8 mouse cellular contexts compared by ENCODE assay signal in the genomic region with DNA sequence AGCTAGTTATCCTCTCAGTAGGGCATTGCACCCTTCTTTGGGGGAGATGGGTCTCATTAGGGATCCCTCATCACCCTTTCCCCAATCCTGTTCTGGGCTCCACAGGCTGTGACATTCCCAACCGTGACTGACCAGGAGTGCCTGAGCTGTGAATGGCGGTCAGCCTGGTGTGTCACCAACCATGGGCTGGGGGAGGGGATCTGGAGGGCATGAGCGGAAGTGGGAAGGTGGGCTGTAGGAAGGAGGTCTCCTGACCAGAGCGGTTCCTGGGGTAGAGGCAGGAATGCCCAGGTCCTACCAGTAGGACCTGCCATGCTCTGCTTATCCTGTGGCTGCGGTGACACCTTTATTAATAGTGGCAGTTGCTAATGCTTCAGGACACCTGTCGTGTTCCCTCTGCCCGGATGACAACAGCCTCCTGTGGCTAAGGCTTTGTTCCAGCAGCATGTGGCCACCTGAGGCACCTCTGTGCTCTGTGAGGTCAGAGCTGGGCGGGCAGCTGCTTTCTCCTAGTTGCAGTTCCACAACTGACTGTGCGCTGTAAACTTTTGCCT. TPM values are rescaled to one million over a fixed set of nuclear protein-coding genes. Genes with fewer than 3 reads are reported as not detected.
A peak's percentile ranks its signal among the peaks of the same experiment; 100 is the strongest.
DNase-seq lines count a peak whose midpoint lies in the region; ATAC-seq and TF ChIP-seq lines count a peak whose summit lies in the region.

No protein-coding gene starts in this region.

- no peak for TF ChIP-seq CTCF in heart, adult 2 months (IDR thresholded peaks at IDR 0.05)

- H3K27me3 ChIP-seq in heart, adult 2 months (ENCODE audit: control insufficient read depth, insufficient read depth, low read length): no peaks in the 10 kb centered on the region
- no peaks in the 10 kb centered on the region for H3K27me3 ChIP-seq in forebrain, embryonic 14.5 days (replicated peaks; ENCODE audit: control insufficient read depth, insufficient read depth, low read length)
- H3K27me3 ChIP-seq in liver, embryonic 13.5 days: no peaks in the 10 kb centered on the region

- intact Hi-C loops in heart, adult 2 months (cut with DNase I): no loop called here
- intact Hi-C loops in heart, postnatal 25 days (cut with DNase I): no loop called here

- H3K9me3 ChIP-seq in forebrain, embryonic 14.5 days (replicated peaks; ENCODE audit: control insufficient read depth, low read length): no peaks in the 10 kb centered on the region
- no peaks in the 10 kb centered on the region for H3K9me3 ChIP-seq in liver, embryonic 13.5 days (replicated peaks)

- H3K4me2 ChIP-seq in forebrain, embryonic 14.5 days (ENCODE audit: low read length): peak overlapping the region; percentile 55
- peak overlapping the region; percentile 67 for H3K4me2 ChIP-seq in liver, embryonic 13.5 days

- peak overlapping the region; percentile 67 for H3K4me3 ChIP-seq in heart, adult 2 months
- H3K4me3 ChIP-seq in forebrain, embryonic 14.5 days (ENCODE audit: low read depth, low read length): peak overlapping the region; percentile 35
- H3K4me3 ChIP-seq in liver, embryonic 13.5 days (replicated peaks): peak overlapping the region; percentile 59

- TF ChIP-seq EP300 in heart, adult 2 months (IDR thresholded peaks at IDR 0.05; ENCODE audit: insufficient read depth, low read depth, low read length): no peak

- peak overlapping the region; percentile 85 for H3K27ac ChIP-seq in heart, adult 2 months
- H3K27ac ChIP-seq in forebrain, embryonic 14.5 days (ENCODE audit: low read depth, low read length): no peak overlapping the region
- no peak overlapping the region for H3K27ac ChIP-seq in liver, embryonic 13.5 days

- whole genome bisulfite sequencing in heart, adult 2 months: 40% methylated on average over 9 of the region's 9 CpGs
- WGBS in forebrain, embryonic 14.5 days: 22% methylated on average over 9 of the region's 9 CpGs
- WGBS in liver, embryonic 13.5 days (ENCODE audit: insufficient replicate concordance): 23% methylated on average over 9 of the region's 9 CpGs

- DNase-seq in heart, adult 2 months: no peak
- no peak for DNase-seq in heart, postnatal 25 days (ENCODE audit: low spot score)
- DNase-seq in A20 (ENCODE audit: low read depth, low spot score): peak; percentile 17
- DNase-seq in forebrain, embryonic 14.5 days (ENCODE audit: low spot score): no peak
- no peak for DNase-seq in liver, embryonic 13.5 days
- DNase-seq in right cerebral cortex, postnatal 25 days: no peak
- no peak for DNase-seq in right cerebral cortex, postnatal 14 days
- no peak for DNase-seq in thymus, postnatal 14 days

- no peaks in the 10 kb centered on the region for H3K79me2 ChIP-seq in heart, adult 2 months (replicated peaks; ENCODE audit: control insufficient read depth, insufficient read depth, low read length)

- H3K4me1 ChIP-seq in heart, adult 2 months (ENCODE audit: control insufficient read depth, insufficient read depth, low read length): peaks cover 17% of the 10 kb centered on the region
- peaks cover 48% of the 10 kb centered on the region for H3K4me1 ChIP-seq in forebrain, embryonic 14.5 days (ENCODE audit: control insufficient read depth, insufficient read depth, low read length)
- peaks cover 35% of the 10 kb centered on the region for H3K4me1 ChIP-seq in liver, embryonic 13.5 days (replicated peaks)

- TF ChIP-seq POLR2A in heart, adult 2 months (IDR thresholded peaks at IDR 0.05; ENCODE audit: insufficient read depth, low read depth, low read length): no peak

- no peaks in the 10 kb centered on the region for H3K36me3 ChIP-seq in heart, adult 2 months (ENCODE audit: control insufficient read depth, insufficient read depth, low read length)
- no peaks in the 10 kb centered on the region for H3K36me3 ChIP-seq in forebrain, embryonic 14.5 days (ENCODE audit: control insufficient read depth, insufficient read depth, low read length)
- no peaks in the 10 kb centered on the region for H3K36me3 ChIP-seq in liver, embryonic 13.5 days

- ATAC-seq in forebrain, embryonic 14.5 days: no peak
- no peak for ATAC-seq in liver, embryonic 13.5 days (ENCODE audit: low read depth)

- no peak overlapping the region for H3K9ac ChIP-seq in heart, adult 2 months (ENCODE audit: low read depth, low read length)
- H3K9ac ChIP-seq in forebrain, embryonic 14.5 days (ENCODE audit: low read length): peak overlapping the region; percentile 41
- peak overlapping the region; percentile 36; the same call in 1 of the 2 replicates for H3K9ac ChIP-seq in liver, embryonic 13.5 days

RNA-seq across cellular contexts. Expression of a gene that starts 13.8 kb away (rescaled TPM):
- total RNA-seq in heart, adult 2 months (2021): 10 to 100 TPM; 11.8 to 14.1 TPM
- polyA plus RNA-seq in heart, adult 2 months (2012; rRNA removed): 5.9 and 8.3 TPM in 2 replicates
- 10 to 100 TPM; 11.3 to 11.6 TPM for total RNA-seq in heart, postnatal 25 days (2021)
- polyA plus RNA-seq in forebrain, embryonic 14.5 days (2014; fragmentation: Nextera tagmentation; extraction: Ambion mirVana): 95.2 and 109 TPM in 2 replicates
- polyA plus RNA-seq in liver, embryonic 13.5 days (2015; fragmentation: Nextera tagmentation; extraction: Ambion mirVana): 2.2 and 2.3 TPM in 2 replicates

RNA-seq across cellular contexts. Expression of a gene that starts 54.8 kb away (rescaled TPM):
- 1 to 10 TPM; 7.2 to 8.3 TPM for total RNA-seq in heart, adult 2 months (2021)
- polyA plus RNA-seq in heart, adult 2 months (2012; rRNA removed): 22.8 and 24.3 TPM in 2 replicates
- total RNA-seq in heart, postnatal 25 days (2021): 10 to 100 TPM; 13.2 to 14.5 TPM
- polyA plus RNA-seq in forebrain, embryonic 14.5 days (2014; fragmentation: Nextera tagmentation; extraction: Ambion mirVana): 0.17 and 0.27 TPM in 2 replicates
- polyA plus RNA-seq in liver, embryonic 13.5 days (2015; fragmentation: Nextera tagmentation; extraction: Ambion mirVana): 0.23 and 0.25 TPM in 2 replicates

Comparison
In these comparisons a context has a peak if more than half of its experiments do, and no peak if none do; other contexts are left out.
1. RNA of a gene that starts 13.8 kb away (polyA plus RNA-seq): 95.2 to 109 TPM in forebrain, embryonic 14.5 days; 5.9 to 8.3 TPM in heart, adult 2 months and 2.2 to 2.3 TPM in liver, embryonic 13.5 days; every median in the first group is over 10 times any median in the second.
2. RNA of a gene that starts 54.8 kb away (polyA plus RNA-seq): 22.8 to 24.3 TPM in heart, adult 2 months; 0.23 to 0.25 TPM in liver, embryonic 13.5 days and 0.17 to 0.27 TPM in forebrain, embryonic 14.5 days; every median in the first group is over 10 times any median in the second.
3. Peak in every context shown above with its lines, with median percentiles within 50 percentile points of each other: H3K4me3 ChIP-seq.